Mouse (Mus musculus) limb, embryonic 14.5 days (tissue): ENCODE measurements around the gene Gm45711. TPM values are rescaled to one million over a fixed set of nuclear protein-coding genes. Genes with fewer than 3 reads are reported as not detected.

Experiments
- ATAC-seq: fragments of 200-750 bp; cut with Nextera tagmentation; 2 replicates; pipeline ENCODE4 v1.8.0; 2017; ENCODE audit warnings: low read depth, moderate number of reproducible peaks, moderate TSS enrichment; ENCODE audit not compliant: low FRiP score
- DNase-seq: peaks from one replicate; pipeline ENCODE4 v3.0.0-alpha.2; 2015; ENCODE audit warnings: low spot score
- H3K27ac ChIP-seq: fragments of 300-500 bp; sonication (generic); replicated peaks from 2 replicates; pipeline ENCODE4 v1.5.1; 2014; ENCODE audit warnings: low read depth, mild to moderate bottlenecking, low read length, moderate library complexity, mixed read lengths
- H3K27me3 ChIP-seq: fragments of 300-500 bp; sonication (generic); 2 replicates; pipeline ENCODE4 v1.6.1; 2014; ENCODE audit warnings: low read length, mixed read lengths; ENCODE audit not compliant: control insufficient read depth, insufficient read depth
- H3K36me3 ChIP-seq: fragments of 300-500 bp; sonication (generic); 2 replicates; pipeline ENCODE4 v1.6.1; 2014; ENCODE audit warnings: mild to moderate bottlenecking, low read length, moderate library complexity, mixed read lengths; ENCODE audit not compliant: control insufficient read depth, insufficient read depth
- H3K4me1 ChIP-seq: fragments of 300-500 bp; sonication (generic); 2 replicates; pipeline ENCODE4 v1.6.1; 2014; ENCODE audit warnings: antibody characterized with exemption, low read length, mixed read lengths; ENCODE audit not compliant: control insufficient read depth, insufficient read depth
- H3K4me2 ChIP-seq: fragments of 300-500 bp; sonication (generic); replicated peaks from 2 replicates; pipeline ENCODE4 v1.6.1; 2014; ENCODE audit warnings: low read depth, mild to moderate bottlenecking, low read length, moderate library complexity; ENCODE audit not compliant: severe bottlenecking
- H3K4me3 ChIP-seq: fragments of 300-500 bp; sonication (generic); replicated peaks from 2 replicates; pipeline ENCODE4 v1.5.1; 2014; ENCODE audit warnings: low read length
- H3K9ac ChIP-seq: fragments of 300-500 bp; sonication (generic); 2 replicates; pipeline ENCODE4 v1.6.1; 2014; ENCODE audit warnings: mild to moderate bottlenecking, low read depth, low read length, moderate library complexity; ENCODE audit not compliant: severe bottlenecking
- H3K9me3 ChIP-seq: fragments of 300-500 bp; sonication (generic); 2 replicates; pipeline ENCODE4 v1.6.1; 2016; ENCODE audit warnings: low read length; ENCODE audit not compliant: control insufficient read depth
- POLR2A ChIP-seq: fragments of 200-500 bp; IDR thresholded peaks from 2 replicates; pipeline ENCODE4 v1.8.0; 2012; ENCODE audit warnings: inconsistent platforms, mild to moderate bottlenecking, moderate library complexity, borderline replicate concordance; ENCODE audit not compliant: insufficient read depth, insufficient read length; ENCODE audit errors: extremely low read depth
- WGBS: fragments of 180-500 bp; shearing (Covaris S2); extraction: QIAGEN DNeasy Blood & Tissue Kit; methylation state at CpG from one replicate; pipeline ENCODE4 v1.1.7; 2014; 5-methylcytosine and 5-hydroxymethylcytosine counted together
- polyA plus RNA-seq, 2 experiments: library from polyadenylated mRNA; depleted of rRNA in 1 of 2; stranded (reverse) in 1 of 2; unstranded in 1 of 2; fragments of >200 nt; fragmentation: Nextera tagmentation in 1 of 2; extraction: Ambion mirVana in 1 of 2; gene quantifications; 2 replicates each; pipeline versions ENCODE4 v1.2.1 to v1.2.3; 2012 to 2014

Gm45711 gene
- polyA plus RNA-seq, 2 experiments: not detected

- DNase-seq (no peak), ATAC-seq (no peak)
Measured at GRCm38 (mm10) chr8:104253016-104253415, 56.9 kb downstream of the Gm45711 start.

GRCm38 (mm10) chr8:104251461-104251860 is 58.4 kb downstream of the Gm45711 start:
- ATAC-seq (no peak), DNase-seq (no peak)
- Histone ChIP-seq H3K4me1 (peaks cover 10% of the 10 kb centered on the region), H3K27ac (no peak overlapping the region), H3K4me2 (peak overlapping the region; percentile 86), H3K36me3 (no peaks in the 10 kb centered on the region), H3K9me3 (no peaks in the 10 kb centered on the region), H3K9ac (peak overlapping the region; percentile 58), H3K27me3 (no peaks in the 10 kb centered on the region), H3K4me3 (peak overlapping the region; percentile 56)
- WGBS: 0% methylated on average over 7 of the region's 7 CpGs
- no peak for TF ChIP-seq POLR2A

More at GRCm38 (mm10) chr8:104253016-104253415, 56.9 kb downstream of the Gm45711 start:
- Histone ChIP-seq H3K27me3 (no peaks in the 10 kb centered on the region), H3K9ac (no peak overlapping the region), H3K4me3 (no peak overlapping the region), H3K36me3 (peaks cover 4% of the 10 kb centered on the region), H3K9me3 (no peaks in the 10 kb centered on the region), H3K4me1 (peaks cover 5% of the 10 kb centered on the region), H3K4me2 (no peak overlapping the region), H3K27ac (no peak overlapping the region)
- TF ChIP-seq POLR2A: no peak
- WGBS: 85% methylated on average over 3 of the region's 3 CpGs

DNA sequence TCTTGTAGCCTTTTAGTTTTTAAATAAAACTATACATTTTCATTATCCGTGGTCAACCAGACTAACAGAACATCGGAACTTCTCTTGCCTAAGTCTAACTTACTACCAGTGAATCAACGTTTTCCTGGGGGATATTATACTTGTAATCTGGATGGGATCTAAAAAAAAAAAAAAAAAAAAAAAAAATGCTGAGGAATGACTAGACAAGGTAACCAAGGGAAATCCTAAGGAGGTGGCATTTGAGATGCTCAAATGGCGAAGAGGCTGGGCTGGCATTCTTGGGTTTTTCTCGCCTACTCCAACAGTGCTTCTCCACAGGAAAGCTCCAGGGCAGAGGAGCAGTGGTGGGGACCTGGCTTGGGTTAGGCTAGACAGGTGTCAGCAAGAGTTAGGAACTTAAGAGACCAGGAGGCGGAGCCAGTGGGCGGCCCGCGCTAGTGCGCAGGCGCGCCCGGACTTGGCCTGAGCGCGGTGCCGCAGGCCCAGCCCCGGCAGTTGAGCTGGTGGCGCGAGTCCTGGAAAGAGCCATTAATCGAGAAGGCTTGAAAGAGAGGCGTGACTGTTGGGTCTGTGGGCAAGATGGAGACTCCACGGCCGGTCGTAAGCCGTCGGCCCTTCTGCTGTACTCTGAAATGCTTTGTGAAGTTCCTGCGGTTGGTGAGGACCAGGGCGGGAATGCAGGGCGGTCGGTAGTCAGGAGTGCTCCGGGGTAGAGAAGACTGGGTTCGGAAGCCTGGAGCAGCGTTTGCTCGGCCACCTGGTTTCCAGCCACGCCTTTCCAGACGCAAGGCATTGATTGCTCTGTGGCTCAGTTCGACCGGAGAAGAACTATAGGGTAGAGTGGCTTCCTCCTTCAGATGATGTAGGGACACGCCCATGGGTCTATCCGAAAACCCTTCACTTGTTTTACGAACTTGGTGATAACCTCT is 59.2 kb downstream of the Gm45711 start, which contains the start of gene Cklf:
Gene Cklf (plus strand): TSS at position 423 of the 929 bp plus-strand sequence.
- Histone ChIP-seq H3K9ac (peak within 1 kb of the TSS; percentile 58), H3K9me3 (no peaks in the 10 kb centered on the region), H3K4me3 (peak within 1 kb of the TSS; percentile 56), H3K4me1 (peaks cover 10% of the 10 kb centered on the region), H3K4me2 (peak within 1 kb of the TSS; percentile 86), H3K36me3 (no peaks in the 10 kb centered on the region), H3K27me3 (no peaks in the 10 kb centered on the region), H3K27ac (peak within 1 kb of the TSS; percentile 75)
- peak; percentile 88; the same call in 1 of the 2 replicates for TF ChIP-seq POLR2A
- peak; percentile 83 for ATAC-seq
- DNase-seq: peak; percentile 92
- WGBS: 4% methylated on average over 41 of the region's 41 CpGs

GRCm38 (mm10) chr8:104249442-104249996 is 60.4 kb downstream of the Gm45711 start:
- 87% methylated on average over 7 of the region's 7 CpGs for WGBS
- Histone ChIP-seq H3K27me3 (no peaks in the 10 kb centered on the region), H3K4me1 (peaks cover 10% of the 10 kb centered on the region), H3K4me2 (no peak overlapping the region), H3K36me3 (0 out of 2 replicates have a peak, but pooled peaks cover 7% of the 10 kb centered on the region), H3K27ac (no peak overlapping the region), H3K4me3 (no peak overlapping the region), H3K9me3 (no peaks in the 10 kb centered on the region), H3K9ac (no peak overlapping the region)
- no peak for TF ChIP-seq POLR2A
- no peak for ATAC-seq
- DNase-seq: no peak

- ATAC-seq (peak; percentile 87), DNase-seq (peak; percentile 78)
- H3K27ac ChIP-seq: no peak within 1 kb of the TSS; the same call in 1 of the 2 replicates
- WGBS: 1% methylated on average over 28 of the region's 28 CpGs
- peaks cover 10% of the 10 kb centered on the region for H3K4me1 ChIP-seq
- peak within 1 kb of the TSS; percentile 80 for H3K4me3 ChIP-seq
- H3K9ac ChIP-seq: peak within 1 kb of the TSS; percentile 74
- H3K27me3 ChIP-seq: no peaks in the 10 kb centered on the region
- H3K36me3 ChIP-seq: peaks cover 12% of the 10 kb centered on the region; the same call in 1 of the 2 replicates
- no peak for TF ChIP-seq POLR2A
- peak within 1 kb of the TSS; percentile 83 for H3K4me2 ChIP-seq
- H3K9me3 ChIP-seq: no peaks in the 10 kb centered on the region
Measured at GRCm38 (mm10) chr8:104248276-104248675, 61.6 kb downstream of the Gm45711 start, which contains the start of gene Tk2. Gene Tk2, minus strand, starts transcription at chr8:104248558.
